Mouse (Mus musculus) erythroblast, embryonic 14.5 days (primary cell): ENCODE measurements at regions not wholly inside any gene's neighbourhood (a gene's known extent, or its start where the extent isn't known, plus 50 kb on each side); places are given as distances from the start of the nearest gene placed in this dataset.

Experiments
- H3K27me3 ChIP-seq: 2 replicates; pipeline ENCODE4 v1.6.1; 2012; ENCODE audit warnings: inconsistent platforms; ENCODE audit not compliant: control insufficient read depth
- H3K36me3 ChIP-seq: 2 replicates; pipeline ENCODE4 v1.6.1; 2012; ENCODE audit warnings: mild to moderate bottlenecking, inconsistent platforms; ENCODE audit not compliant: control insufficient read depth
- H3K4me1 ChIP-seq: 2 replicates; pipeline ENCODE4 v1.6.1; 2012; ENCODE audit warnings: inconsistent platforms; ENCODE audit not compliant: control insufficient read depth
- H3K4me3 ChIP-seq: replicated peaks from 2 replicates; pipeline ENCODE3; 2012; ENCODE audit warnings: moderate library complexity, mild to moderate bottlenecking, inconsistent platforms
- H3K9me3 ChIP-seq: 2 replicates; pipeline ENCODE4 v1.6.1; 2012; ENCODE audit warnings: low read length, inconsistent platforms, mixed read lengths; ENCODE audit not compliant: control insufficient read depth
- GATA1 ChIP-seq: IDR thresholded peaks from 2 replicates; pipeline ENCODE4 v1.6.1; 2012; ENCODE audit warnings: low read length, inconsistent platforms, mixed read lengths
- TAL1 ChIP-seq: IDR thresholded peaks from 3 replicates; pipeline ENCODE4 v1.6.1; 2012; ENCODE audit warnings: low read length, inconsistent platforms, mixed read lengths

GRCm38 (mm10) chr4:9096809-9097700, 858.2 kb upstream of the Car8 start:
- no peak overlapping the region for H3K4me3 ChIP-seq
- TF ChIP-seq GATA1: no peak

GRCm38 (mm10) chr4:9096274-9096673, 857.4 kb upstream of the Car8 start:
- Histone ChIP-seq H3K36me3 (no peaks in the 10 kb centered on the region), H3K4me1 (no peaks in the 10 kb centered on the region), H3K9me3 (no peaks in the 10 kb centered on the region), H3K4me3 (no peak overlapping the region), H3K27me3 (no peaks in the 10 kb centered on the region)
- TF ChIP-seq GATA1: no peak
- TF ChIP-seq TAL1: no peak

More at GRCm38 (mm10) chr4:9096809-9097700, 858.2 kb upstream of the Car8 start:
- no peaks in the 10 kb centered on the region for H3K27me3 ChIP-seq
- H3K36me3 ChIP-seq: no peaks in the 10 kb centered on the region
- H3K9me3 ChIP-seq: no peaks in the 10 kb centered on the region
- no peaks in the 10 kb centered on the region for H3K4me1 ChIP-seq

- Histone ChIP-seq H3K4me1 (no peaks in the 10 kb centered on the region), H3K27me3 (no peaks in the 10 kb centered on the region), H3K36me3 (no peaks in the 10 kb centered on the region), H3K4me3 (no peak overlapping the region), H3K9me3 (no peaks in the 10 kb centered on the region)
- TF ChIP-seq TAL1: no peak
- no peak for TF ChIP-seq GATA1
Measured at GRCm38 (mm10) chr4:9095646-9096045, 856.8 kb upstream of the Car8 start.

GRCm38 (mm10) chr4:9094522-9094921, 855.7 kb upstream of the Car8 start:
- no peaks in the 10 kb centered on the region for H3K36me3 ChIP-seq
- H3K9me3 ChIP-seq: no peaks in the 10 kb centered on the region
- TF ChIP-seq GATA1: no peak
- TF ChIP-seq TAL1: no peak
- no peaks in the 10 kb centered on the region for H3K4me1 ChIP-seq
- H3K27me3 ChIP-seq: no peaks in the 10 kb centered on the region
- H3K4me3 ChIP-seq: no peak overlapping the region

GRCm38 (mm10) chr4:9094076-9094475, 855.2 kb upstream of the Car8 start:
- Histone ChIP-seq H3K9me3 (no peaks in the 10 kb centered on the region), H3K4me3 (no peak overlapping the region), H3K4me1 (no peaks in the 10 kb centered on the region), H3K27me3 (no peaks in the 10 kb centered on the region), H3K36me3 (no peaks in the 10 kb centered on the region)
- TF ChIP-seq TAL1 (no peak), GATA1 (no peak)

GRCm38 (mm10) chr4:9083526-9083925, 844.7 kb upstream of the Car8 start:
- no peaks in the 10 kb centered on the region for H3K27me3 ChIP-seq
- H3K9me3 ChIP-seq: no peaks in the 10 kb centered on the region
- no peaks in the 10 kb centered on the region for H3K36me3 ChIP-seq
- no peaks in the 10 kb centered on the region for H3K4me1 ChIP-seq
- no peak for TF ChIP-seq GATA1
- no peak overlapping the region for H3K4me3 ChIP-seq

GRCm38 (mm10) chr4:9081701-9082562, 843.1 kb upstream of the Car8 start:
- no peaks in the 10 kb centered on the region for H3K4me1 ChIP-seq
- no peak overlapping the region for H3K4me3 ChIP-seq
- H3K9me3 ChIP-seq: no peaks in the 10 kb centered on the region
- TF ChIP-seq GATA1 (no peak), TAL1 (no peak)
- no peaks in the 10 kb centered on the region for H3K27me3 ChIP-seq
- H3K36me3 ChIP-seq: no peaks in the 10 kb centered on the region

- H3K27me3 ChIP-seq: no peaks in the 10 kb centered on the region
- no peak overlapping the region for H3K4me3 ChIP-seq
- H3K36me3 ChIP-seq: no peaks in the 10 kb centered on the region
- TF ChIP-seq GATA1 (no peak), TAL1 (no peak)
- H3K4me1 ChIP-seq: no peaks in the 10 kb centered on the region
- H3K9me3 ChIP-seq: no peaks in the 10 kb centered on the region
Measured at GRCm38 (mm10) chr4:9080821-9081493, 842.1 kb upstream of the Car8 start.

- Histone ChIP-seq H3K9me3 (no peaks in the 10 kb centered on the region), H3K4me3 (no peak overlapping the region), H3K4me1 (no peaks in the 10 kb centered on the region), H3K27me3 (no peaks in the 10 kb centered on the region), H3K36me3 (no peaks in the 10 kb centered on the region)
- TF ChIP-seq GATA1 (no peak), TAL1 (no peak)
Measured at GRCm38 (mm10) chr4:9079828-9080245, 841.0 kb upstream of the Car8 start.
